Mouse (Mus musculus): ENCODE data around the gene Myo3b. TPM values are rescaled to one million over a fixed set of nuclear protein-coding genes. Genes with fewer than 3 reads are reported as not detected.
A peak's percentile ranks its signal among the peaks of the same experiment; 100 is the strongest.

The Myo3b gene
- polyA plus RNA-seq, 1 experiment from 2014 or later = not detected

GRCm38 (mm10) chr2:70318861-70319555 is 280.1 kb downstream of the Myo3b start:
- Histone ChIP-seq H3K4me1 (peaks cover 8% of the 10 kb centered on the region), H3K9me3 (no peaks in the 10 kb centered on the region), H3K27ac (no peak overlapping the region), H3K36me3 (no peaks in the 10 kb centered on the region), H3K27me3 (no peaks in the 10 kb centered on the region; the same call in none of the 2 replicates), H3K9ac (no peak overlapping the region), H3K4me2 (no peak overlapping the region), H3K4me3 (no peak overlapping the region)
- 56% methylated on average over 5 of the region's 5 CpGs for WGBS
- ATAC-seq (ENCODE audit: insufficient number of reproducible peaks, insufficient read depth, low FRiP score, low TSS enrichment, low read depth) = no peak

- Histone ChIP-seq H3K9ac (no peak overlapping the region), H3K4me2 (no peak overlapping the region)
- ATAC-seq (ENCODE audit: insufficient number of reproducible peaks, insufficient read depth, low FRiP score, low TSS enrichment, low read depth) = no peak
Observed at GRCm38 (mm10) chr2:70322767-70323166, 283.8 kb downstream of the Myo3b start.

GRCm38 (mm10) chr2:70327602-70328001 is 288.7 kb downstream of the Myo3b start:
- Histone ChIP-seq H3K9ac (no peak overlapping the region), H3K4me2 (no peak overlapping the region), H3K4me3 (no peak overlapping the region), H3K4me1 (no peaks in the 10 kb centered on the region), H3K27me3 (no peaks in the 10 kb centered on the region), H3K36me3 (no peaks in the 10 kb centered on the region), H3K27ac (no peak overlapping the region), H3K9me3 (no peaks in the 10 kb centered on the region)
- ATAC-seq (ENCODE audit: insufficient number of reproducible peaks, insufficient read depth, low FRiP score, low TSS enrichment, low read depth) = no peak
- WGBS = 78% methylated on average over 11 of the region's 11 CpGs

More at GRCm38 (mm10) chr2:70322767-70323166, 283.8 kb downstream of the Myo3b start:
- peaks cover 7% of the 10 kb centered on the region for H3K4me1 ChIP-seq
- H3K27me3 ChIP-seq = no peaks in the 10 kb centered on the region; the same call in 1 of the 2 replicates
- H3K4me3 ChIP-seq = no peak overlapping the region
- no peaks in the 10 kb centered on the region for H3K36me3 ChIP-seq
- 51% methylated on average over 9 of the region's 9 CpGs for WGBS
- no peak overlapping the region for H3K27ac ChIP-seq
- H3K9me3 ChIP-seq = no peaks in the 10 kb centered on the region

- ATAC-seq (ENCODE audit: insufficient number of reproducible peaks, insufficient read depth, low FRiP score, low TSS enrichment, low read depth) = no peak
- no peaks in the 10 kb centered on the region for H3K9me3 ChIP-seq
- H3K9ac ChIP-seq = no peak overlapping the region
- H3K27me3 ChIP-seq = 0 out of 2 replicates have a peak, but pooled peaks cover 4% of the 10 kb centered on the region
- WGBS = 83% methylated on average over 6 of the region's 6 CpGs
- H3K36me3 ChIP-seq = no peaks in the 10 kb centered on the region
- H3K4me2 ChIP-seq = no peak overlapping the region
- no peak overlapping the region for H3K4me3 ChIP-seq
- peaks cover 22% of the 10 kb centered on the region for H3K4me1 ChIP-seq
- no peak overlapping the region for H3K27ac ChIP-seq
Observed at GRCm38 (mm10) chr2:70332905-70333304, 294.0 kb downstream of the Myo3b start.

GRCm38 (mm10) chr2:70333553-70333952 is 294.6 kb downstream of the Myo3b start:
- no peak overlapping the region for H3K4me2 ChIP-seq
- no peak overlapping the region for H3K9ac ChIP-seq
- H3K27me3 ChIP-seq = 0 out of 2 replicates have a peak, but pooled peaks cover 4% of the 10 kb centered on the region
- no peaks in the 10 kb centered on the region for H3K9me3 ChIP-seq
- no peaks in the 10 kb centered on the region for H3K36me3 ChIP-seq
- no peak overlapping the region for H3K4me3 ChIP-seq
- 88% methylated on average over 6 of the region's 6 CpGs for WGBS
- peaks cover 26% of the 10 kb centered on the region for H3K4me1 ChIP-seq
- no peak overlapping the region for H3K27ac ChIP-seq
- ATAC-seq (ENCODE audit: insufficient number of reproducible peaks, insufficient read depth, low FRiP score, low TSS enrichment, low read depth) = no peak

GRCm38 (mm10) chr2:70336551-70336950 is 297.6 kb downstream of the Myo3b start:
- no peaks in the 10 kb centered on the region for H3K36me3 ChIP-seq
- 70% methylated on average over 6 of the region's 6 CpGs for WGBS
- no peak overlapping the region for H3K4me2 ChIP-seq
- no peaks in the 10 kb centered on the region for H3K9me3 ChIP-seq
- peaks cover 34% of the 10 kb centered on the region for H3K4me1 ChIP-seq
- H3K27me3 ChIP-seq = 0 out of 2 replicates have a peak, but pooled peaks cover 4% of the 10 kb centered on the region
- no peak overlapping the region for H3K4me3 ChIP-seq
- no peak overlapping the region for H3K27ac ChIP-seq
- H3K9ac ChIP-seq = no peak overlapping the region
- ATAC-seq (ENCODE audit: insufficient number of reproducible peaks, insufficient read depth, low FRiP score, low TSS enrichment, low read depth) = no peak

- H3K4me2 ChIP-seq = peak overlapping the region; percentile 30
- no peak overlapping the region for H3K4me3 ChIP-seq
Observed at GRCm38 (mm10) chr2:70337208-70337611, 298.3 kb downstream of the Myo3b start.

GRCm38 (mm10) chr2:70337869-70338268 is 298.9 kb downstream of the Myo3b start:
- H3K27ac ChIP-seq = peak overlapping the region; percentile 29; the same call in 1 of the 2 replicates

More at GRCm38 (mm10) chr2:70337208-70337611, 298.3 kb downstream of the Myo3b start:
- Histone ChIP-seq H3K9ac (peak overlapping the region; percentile 44; the same call in 1 of the 2 replicates), H3K36me3 (no peaks in the 10 kb centered on the region), H3K27me3 (0 out of 2 replicates have a peak, but pooled peaks cover 4% of the 10 kb centered on the region), H3K27ac (peak overlapping the region; percentile 29), H3K4me1 (peaks cover 34% of the 10 kb centered on the region), H3K9me3 (no peaks in the 10 kb centered on the region)
- WGBS = 31% methylated on average over 7 of the region's 7 CpGs
- ATAC-seq (ENCODE audit: insufficient number of reproducible peaks, insufficient read depth, low FRiP score, low TSS enrichment, low read depth) = no peak

GRCm38 (mm10) chr2:70339061-70339460 is 300.1 kb downstream of the Myo3b start:
- H3K4me3 ChIP-seq = no peak overlapping the region
- H3K9ac ChIP-seq = no peak overlapping the region
- no peaks in the 10 kb centered on the region for H3K9me3 ChIP-seq
- H3K36me3 ChIP-seq = no peaks in the 10 kb centered on the region
- H3K4me1 ChIP-seq = peaks cover 34% of the 10 kb centered on the region
- no peak for ATAC-seq (ENCODE audit: insufficient number of reproducible peaks, insufficient read depth, low FRiP score, low TSS enrichment, low read depth)
- no peak overlapping the region for H3K27ac ChIP-seq
- H3K27me3 ChIP-seq = 0 out of 2 replicates have a peak, but pooled peaks cover 3% of the 10 kb centered on the region
- WGBS = 54% methylated on average over 7 of the region's 7 CpGs
- H3K4me2 ChIP-seq = no peak overlapping the region

More at GRCm38 (mm10) chr2:70337869-70338268, 298.9 kb downstream of the Myo3b start:
- H3K4me1 ChIP-seq = peaks cover 34% of the 10 kb centered on the region
- peak overlapping the region; percentile 30 for H3K4me2 ChIP-seq
- no peak for ATAC-seq (ENCODE audit: insufficient number of reproducible peaks, insufficient read depth, low FRiP score, low TSS enrichment, low read depth)
- H3K27me3 ChIP-seq = 0 out of 2 replicates have a peak, but pooled peaks cover 4% of the 10 kb centered on the region
- H3K9ac ChIP-seq = peak overlapping the region; percentile 44; the same call in 1 of the 2 replicates
- H3K9me3 ChIP-seq = no peaks in the 10 kb centered on the region
- no peaks in the 10 kb centered on the region for H3K36me3 ChIP-seq
- no peak overlapping the region for H3K4me3 ChIP-seq
- 39% methylated on average over 9 of the region's 9 CpGs for WGBS

GRCm38 (mm10) chr2:70339501-70339900 is 300.6 kb downstream of the Myo3b start:
- no peaks in the 10 kb centered on the region for H3K9me3 ChIP-seq
- H3K27ac ChIP-seq = no peak overlapping the region
- H3K4me1 ChIP-seq = peaks cover 34% of the 10 kb centered on the region
- 36% methylated on average over 6 of the region's 6 CpGs for WGBS
- no peak overlapping the region for H3K4me3 ChIP-seq
- no peak overlapping the region for H3K9ac ChIP-seq
- H3K36me3 ChIP-seq = no peaks in the 10 kb centered on the region
- 0 out of 2 replicates have a peak, but pooled peaks cover 3% of the 10 kb centered on the region for H3K27me3 ChIP-seq
- no peak overlapping the region for H3K4me2 ChIP-seq
- ATAC-seq (ENCODE audit: insufficient number of reproducible peaks, insufficient read depth, low FRiP score, low TSS enrichment, low read depth) = no peak

GRCm38 (mm10) chr2:70340224-70340623 is 301.3 kb downstream of the Myo3b start:
- WGBS = 95% methylated on average over 8 of the region's 8 CpGs
- H3K4me1 ChIP-seq = peaks cover 31% of the 10 kb centered on the region
- no peak for ATAC-seq (ENCODE audit: insufficient number of reproducible peaks, insufficient read depth, low FRiP score, low TSS enrichment, low read depth)
- H3K27me3 ChIP-seq = 0 out of 2 replicates have a peak, but pooled peaks cover 3% of the 10 kb centered on the region
- no peak overlapping the region for H3K4me2 ChIP-seq
- no peaks in the 10 kb centered on the region for H3K9me3 ChIP-seq
- no peak overlapping the region for H3K9ac ChIP-seq
- no peaks in the 10 kb centered on the region for H3K36me3 ChIP-seq
- H3K4me3 ChIP-seq = no peak overlapping the region
- H3K27ac ChIP-seq = no peak overlapping the region

GRCm38 (mm10) chr2:70345126-70345525 is 306.2 kb downstream of the Myo3b start:
- Histone ChIP-seq H3K4me1 (peaks cover 6% of the 10 kb centered on the region; the same call in 1 of the 2 replicates), H3K9me3 (no peaks in the 10 kb centered on the region), H3K36me3 (no peaks in the 10 kb centered on the region), H3K27me3 (0 out of 2 replicates have a peak, but pooled peaks cover 3% of the 10 kb centered on the region), H3K9ac (no peak overlapping the region), H3K4me2 (no peak overlapping the region), H3K27ac (no peak overlapping the region), H3K4me3 (no peak overlapping the region)
- ATAC-seq (ENCODE audit: insufficient number of reproducible peaks, insufficient read depth, low FRiP score, low TSS enrichment, low read depth) = no peak
- WGBS = 66% methylated on average over 8 of the region's 8 CpGs
